Mouse (Mus musculus) heart, embryonic 14.5 days (tissue): Measurements from ENCODE around the gene Vegfa. TPM values are rescaled to one million over a fixed set of nuclear protein-coding genes. Genes with fewer than 3 reads are reported as not detected.

ENCODE experiments used
- ATAC-seq: fragments of 200-750 bp; cut with Nextera tagmentation; 2 replicates; pipeline ENCODE4 v1.8.0; 2017; ENCODE audit warnings: low read depth, moderate TSS enrichment; ENCODE audit not compliant: insufficient number of reproducible peaks, insufficient read depth, low FRiP score
- H3K27ac ChIP-seq, 2 experiments: fragments of 200-500 bp in 1 of 2; fragments of 300-500 bp in 1 of 2; sonication (generic) in 1 of 2; replicated peaks in 1 of 2; 2 replicates each; pipeline ENCODE4 v1.5.1; 2012 to 2014; ENCODE audit warnings: low read depth in 2 of 2, low read length in 2 of 2, control low read depth in 1 of 2, mild to moderate bottlenecking in 1 of 2, mixed read lengths in 1 of 2; ENCODE audit not compliant: control insufficient read depth in 1 of 2, insufficient read depth in 1 of 2
- H3K27me3 ChIP-seq: fragments of 300-500 bp; sonication (generic); 2 replicates; pipeline ENCODE4 v1.6.1; 2014; ENCODE audit warnings: mild to moderate bottlenecking, low read length, control low read depth; ENCODE audit not compliant: control insufficient read depth, insufficient read depth
- H3K36me3 ChIP-seq: fragments of 300-500 bp; sonication (generic); 2 replicates; pipeline ENCODE4 v1.6.1; 2014; ENCODE audit warnings: mild to moderate bottlenecking, control low read depth, low read length, mixed read lengths; ENCODE audit not compliant: control insufficient read depth, insufficient read depth
- H3K4me1 ChIP-seq, 2 experiments: fragments of 200-500 bp in 1 of 2; fragments of 300-500 bp in 1 of 2; sonication (generic) in 1 of 2; 2 replicates each; pipeline ENCODE4 v1.6.1; 2012 to 2014; ENCODE audit warnings: low read length in 2 of 2, control low read depth in 1 of 2, mixed read lengths in 1 of 2; ENCODE audit not compliant: control insufficient read depth in 2 of 2, insufficient read depth in 2 of 2
- H3K4me2 ChIP-seq: fragments of 300-500 bp; sonication (generic); 2 replicates; pipeline ENCODE4 v1.6.1; 2014; ENCODE audit warnings: mild to moderate bottlenecking, low read length
- H3K4me3 ChIP-seq, 2 experiments: fragments of 200-500 bp in 1 of 2; fragments of 300-500 bp in 1 of 2; sonication (generic) in 1 of 2; 2 replicates each; pipeline ENCODE4 v1.5.1; 2012 to 2014; ENCODE audit warnings: low read length in 2 of 2, mild to moderate bottlenecking in 2 of 2, control low read depth in 1 of 2, low read depth in 1 of 2, moderate library complexity in 1 of 2; ENCODE audit not compliant: control insufficient read depth in 1 of 2, insufficient read depth in 1 of 2
- H3K9ac ChIP-seq: fragments of 300-500 bp; sonication (generic); 2 replicates; pipeline ENCODE4 v1.6.1; 2014; ENCODE audit warnings: mild to moderate bottlenecking, low read length
- H3K9me3 ChIP-seq: fragments of 300-500 bp; sonication (generic); 2 replicates; pipeline ENCODE4 v1.6.1; 2016; ENCODE audit warnings: low read length, control low read depth; ENCODE audit not compliant: control insufficient read depth
- WGBS: fragments of 180-500 bp; shearing (Covaris S2); extraction: QIAGEN DNeasy Blood & Tissue Kit; methylation state at CpG from one replicate; pipeline ENCODE4 v1.1.7; 2014; 5-methylcytosine and 5-hydroxymethylcytosine counted together
- polyA plus RNA-seq: library from polyadenylated mRNA; unstranded; fragments of >200 nt; fragmentation: Nextera tagmentation; extraction: Ambion mirVana; gene quantifications from 2 replicates; pipeline ENCODE4 v1.2.1, GENCODE M21; 2014

Vegfa gene
- polyA plus RNA-seq, 1 experiment from 2014 or later: 8.1 TPM

- peak overlapping the region; percentile 79 for H3K4me2 ChIP-seq
- peaks cover 49 to 51% of the 10 kb centered on the region in 2 experiments for H3K4me1 ChIP-seq
- H3K27ac ChIP-seq: peak overlapping the region; percentile 98 to 99
- no peaks in the 10 kb centered on the region for H3K9me3 ChIP-seq
- WGBS: under 1% methylated on average over 76 of the region's 92 CpGs
- peak overlapping the region; percentile 99 for H3K9ac ChIP-seq
- peak overlapping the region; percentile 92 to 95 for H3K4me3 ChIP-seq
- H3K27me3 ChIP-seq: no peaks in the 10 kb centered on the region
- H3K36me3 ChIP-seq: 0 out of 2 replicates have a peak, but pooled peaks cover 2% of the 10 kb centered on the region
- ATAC-seq: peak; percentile 68
These were observed 1.2 kb downstream of the Vegfa start for GRCm38 (mm10) chr17:46030731-46031620.

- Histone ChIP-seq H3K36me3 (peaks cover 6% of the 10 kb centered on the region), H3K4me2 (peak overlapping the region; percentile 79), H3K27me3 (no peaks in the 10 kb centered on the region), H3K9ac (peak overlapping the region; percentile 99), H3K9me3 (no peaks in the 10 kb centered on the region), H3K4me3 (peak overlapping the region; percentile 92 to 95), H3K27ac (peak overlapping the region; percentile 98 to 99), H3K4me1 (peaks cover 50 to 57% of the 10 kb centered on the region in 2 experiments)
- under 1% methylated on average over 43 of the region's 43 CpGs for WGBS
- ATAC-seq: no peak
These were observed 1.8 kb downstream of the Vegfa start for GRCm38 (mm10) chr17:46030323-46030730.

GRCm38 (mm10) chr17:46029554-46030207 lies 2.5 kb downstream of the Vegfa start:
- Histone ChIP-seq H3K27me3 (no peaks in the 10 kb centered on the region), H3K4me2 (peak overlapping the region; percentile 79), H3K4me1 (peaks cover 50 to 57% of the 10 kb centered on the region in 2 experiments), H3K9me3 (no peaks in the 10 kb centered on the region), H3K9ac (peak overlapping the region; percentile 99), H3K27ac (peak overlapping the region; percentile 98 to 99), H3K4me3 (peak overlapping the region; percentile 92 to 95), H3K36me3 (peaks cover 13% of the 10 kb centered on the region)
- 10% methylated on average over 7 of the region's 7 CpGs for WGBS
- ATAC-seq: no peak

- Histone ChIP-seq H3K4me3 (peak overlapping the region; percentile 92 to 95), H3K27ac (peak overlapping the region; percentile 98 to 99), H3K36me3 (peaks cover 19% of the 10 kb centered on the region), H3K9me3 (no peaks in the 10 kb centered on the region), H3K9ac (peak overlapping the region; percentile 99), H3K4me2 (peak overlapping the region; percentile 79), H3K4me1 (peaks cover 48 to 57% of the 10 kb centered on the region in 2 experiments), H3K27me3 (no peaks in the 10 kb centered on the region)
- no peak for ATAC-seq
- WGBS: 25% methylated on average over 2 of the region's 2 CpGs
These were observed 3.1 kb downstream of the Vegfa start for GRCm38 (mm10) chr17:46029052-46029553.

- H3K4me1 ChIP-seq: peaks cover 42 to 50% of the 10 kb centered on the region in 2 experiments
- WGBS: 11% methylated on average over 15 of the region's 15 CpGs
- H3K27ac ChIP-seq: peak overlapping the region; percentile 98 to 99
These were observed 3.7 kb downstream of the Vegfa start for GRCm38 (mm10) chr17:46028210-46029051.

GRCm38 (mm10) chr17:46027066-46027917 lies 4.9 kb downstream of the Vegfa start:
- H3K4me1 ChIP-seq: peaks cover 34 to 49% of the 10 kb centered on the region in 2 experiments
- peak overlapping the region; percentile 99 for H3K9ac ChIP-seq
- no peaks in the 10 kb centered on the region for H3K27me3 ChIP-seq
- peak overlapping the region; percentile 98 to 99 for H3K27ac ChIP-seq
- peaks cover 37% of the 10 kb centered on the region for H3K36me3 ChIP-seq
- 12% methylated on average over 16 of the region's 16 CpGs for WGBS
- no peaks in the 10 kb centered on the region for H3K9me3 ChIP-seq
- H3K4me3 ChIP-seq: peak overlapping the region; percentile 32 to 92
- peak overlapping the region; percentile 79 for H3K4me2 ChIP-seq
- 0 out of 2 replicates have a peak, but pooled peaks have one; percentile 14 for ATAC-seq

More at GRCm38 (mm10) chr17:46028210-46029051, 3.7 kb downstream of the Vegfa start:
- H3K9ac ChIP-seq: peak overlapping the region; percentile 99
- no peaks in the 10 kb centered on the region for H3K27me3 ChIP-seq
- H3K9me3 ChIP-seq: no peaks in the 10 kb centered on the region
- peak overlapping the region; percentile 92 to 95 for H3K4me3 ChIP-seq
- H3K4me2 ChIP-seq: peak overlapping the region; percentile 79
- peaks cover 25% of the 10 kb centered on the region for H3K36me3 ChIP-seq
- ATAC-seq: no peak
